Mouse (Mus musculus): ENCODE results near the gene Cd101. TPM values are rescaled to one million over a fixed set of nuclear protein-coding genes. Genes with fewer than 3 reads are reported as not detected.

Cd101 gene
- under 1 TPM in 1 of 4 experiments, not detected in 3; 0.24 TPM for total RNA-seq (2022)

DNA sequence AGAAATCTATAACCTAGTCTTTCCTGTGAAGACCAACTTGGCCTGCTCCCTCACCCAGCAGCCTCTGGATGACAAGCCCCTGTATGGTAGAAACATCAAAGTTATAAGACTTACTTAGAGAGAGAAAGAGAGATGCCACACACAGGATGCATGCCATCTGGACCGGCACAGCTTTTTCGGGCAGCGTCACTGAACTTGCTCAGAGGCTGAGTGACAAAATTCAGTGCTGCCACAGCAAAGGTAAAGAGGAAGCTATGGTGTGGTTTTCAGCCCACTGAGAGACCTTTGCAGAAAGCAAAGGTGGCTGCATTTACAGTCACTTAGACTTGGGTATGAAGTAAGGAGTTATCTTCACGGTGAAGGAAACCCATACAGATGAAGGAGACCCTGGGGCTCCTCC is at the start of gene Cd101:
TSS of gene Cd101 (minus strand) at position 218 of the 400 bp plus-strand sequence.
- no peak for DNase-seq (ENCODE audit: low spot score in 2 of 2)

DNA sequence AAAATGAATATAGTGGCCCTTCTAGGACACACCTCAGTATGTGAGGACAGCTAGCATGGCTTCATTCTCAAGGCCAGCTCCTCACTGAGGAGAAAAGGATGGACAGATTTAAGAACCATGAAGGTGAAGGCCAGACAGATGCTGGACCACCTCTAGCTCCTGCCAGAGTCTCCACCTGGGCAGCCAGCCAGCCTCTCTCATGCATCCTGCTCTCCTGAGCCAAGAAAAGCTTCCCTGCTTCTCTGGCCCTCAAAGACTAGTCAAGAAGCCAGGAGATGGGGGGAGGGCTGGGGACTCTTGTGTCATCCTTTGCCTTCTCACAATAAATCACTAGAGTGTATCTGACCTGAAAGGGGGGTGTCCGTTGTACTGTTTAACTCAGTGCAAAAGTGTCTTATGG is 49.0 kb upstream of the Cd101 start:
- DNase-seq (ENCODE audit: low spot score in 2 of 2), result peak in 1 of 2 experiments; percentile 31

GRCm38 (mm10) chr3:101077710-101078100 is 48.3 kb upstream of the Cd101 start:
- no peak for DNase-seq (ENCODE audit: low spot score in 2 of 2)

DNA sequence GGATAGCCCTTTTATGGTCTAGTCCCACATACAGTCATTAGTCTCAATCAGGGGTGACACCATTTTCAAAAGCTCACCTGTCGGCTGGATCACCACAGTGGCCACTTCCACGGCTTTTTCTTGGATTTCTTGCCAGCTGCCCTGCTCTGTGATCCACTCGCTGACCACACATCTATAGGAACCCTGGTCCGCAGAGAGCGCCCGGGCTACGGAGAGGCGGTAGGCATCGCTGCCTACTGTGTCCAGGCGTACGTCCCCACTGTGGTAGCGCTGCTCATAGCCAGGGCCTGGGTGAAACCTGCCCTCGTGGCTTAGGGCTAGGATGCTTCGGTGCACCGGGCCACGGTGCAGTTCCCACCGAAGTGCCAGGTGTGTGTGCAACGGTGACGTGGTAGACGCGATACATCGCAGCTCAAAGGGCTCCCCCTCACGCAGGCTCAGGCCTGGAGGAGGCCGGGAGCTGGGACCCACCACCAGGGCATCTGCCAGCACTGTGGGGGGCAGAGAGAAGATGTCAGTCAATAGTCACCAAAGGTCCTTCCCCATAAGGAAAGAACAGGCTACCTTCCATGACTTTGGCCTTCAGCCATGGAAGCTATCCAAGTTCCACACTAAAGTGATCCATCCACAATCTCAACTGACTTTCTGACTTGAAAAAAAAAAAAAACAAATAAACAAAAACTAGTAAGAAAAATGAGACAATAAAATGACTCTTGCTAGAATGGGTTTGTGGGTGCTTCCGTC is 47.8 kb upstream of the Cd101 start:
- no peak for DNase-seq (ENCODE audit: low spot score in 2 of 2)

GRCm38 (mm10) chr3:101075866-101076265 is 46.5 kb upstream of the Cd101 start:
- no peak for DNase-seq (ENCODE audit: low spot score in 2 of 2)

DNA sequence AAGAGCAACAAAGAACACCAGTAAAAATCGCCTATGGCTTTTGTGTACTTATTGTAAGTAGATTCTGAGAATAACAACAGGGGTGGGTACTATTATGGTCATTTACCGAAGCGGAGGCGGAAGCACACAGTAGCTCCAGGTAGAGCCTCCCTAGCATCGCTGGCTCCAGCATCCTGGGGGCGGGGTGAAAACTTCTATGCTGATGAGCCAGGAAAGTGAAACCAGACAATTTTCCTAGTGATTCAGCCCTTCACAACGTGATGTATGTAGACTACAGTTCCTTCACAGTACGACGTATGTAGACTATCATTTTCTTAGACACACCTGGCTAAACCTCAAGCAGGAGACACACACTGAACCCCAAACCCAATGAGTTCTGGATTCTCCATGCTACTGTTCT is 44.0 kb upstream of the Cd101 start:
- no peak for DNase-seq (ENCODE audit: low spot score in 2 of 2)

GRCm38 (mm10) chr3:101072506-101073215 is 43.3 kb upstream of the Cd101 start:
- DNase-seq (ENCODE audit: low spot score in 2 of 2), result no peak

DNA sequence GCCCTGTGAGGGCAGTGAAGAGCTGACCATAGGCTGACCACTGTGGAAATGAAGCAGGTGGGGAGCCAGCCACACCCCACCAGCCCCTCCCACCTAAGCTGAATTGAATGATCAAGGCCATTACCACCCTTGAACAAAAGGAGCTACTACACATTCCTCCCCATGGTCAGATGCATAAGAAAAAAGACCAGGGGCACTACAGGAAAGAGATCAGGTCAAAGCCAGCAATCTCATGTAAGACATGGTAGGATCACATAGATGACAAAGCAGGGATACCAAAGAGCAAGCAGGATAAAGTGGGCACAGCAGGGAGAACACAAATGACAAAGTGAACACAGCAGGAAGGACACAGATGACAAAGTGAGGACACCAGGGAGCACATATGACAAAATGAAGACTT is 42.2 kb upstream of the Cd101 start:
- DNase-seq (ENCODE audit: low spot score in 2 of 2), result no peak

DNA sequence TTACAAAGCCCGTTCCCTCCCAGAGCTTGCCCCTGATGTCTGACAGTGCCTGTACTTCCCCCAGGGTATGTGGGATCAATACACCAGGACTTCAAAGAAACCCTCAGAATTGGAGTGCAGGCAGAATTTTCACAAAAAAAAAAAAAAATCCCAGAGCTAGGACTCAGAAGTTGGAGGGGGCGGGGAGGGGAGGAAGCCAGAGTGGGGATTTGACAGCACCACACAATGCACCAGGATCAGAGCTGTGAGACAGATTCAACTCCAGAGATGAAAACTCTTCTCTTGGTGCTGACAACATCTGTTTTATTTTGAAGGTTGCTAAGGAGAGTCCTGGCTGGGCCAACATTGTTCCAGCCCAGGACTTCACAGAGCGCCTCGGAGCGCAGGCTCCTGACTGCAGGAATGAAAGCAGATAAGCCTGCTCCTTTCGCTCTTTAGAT is 41.5 kb upstream of the Cd101 start:
- DNase-seq (ENCODE audit: low spot score in 2 of 2), result no peak

DNA sequence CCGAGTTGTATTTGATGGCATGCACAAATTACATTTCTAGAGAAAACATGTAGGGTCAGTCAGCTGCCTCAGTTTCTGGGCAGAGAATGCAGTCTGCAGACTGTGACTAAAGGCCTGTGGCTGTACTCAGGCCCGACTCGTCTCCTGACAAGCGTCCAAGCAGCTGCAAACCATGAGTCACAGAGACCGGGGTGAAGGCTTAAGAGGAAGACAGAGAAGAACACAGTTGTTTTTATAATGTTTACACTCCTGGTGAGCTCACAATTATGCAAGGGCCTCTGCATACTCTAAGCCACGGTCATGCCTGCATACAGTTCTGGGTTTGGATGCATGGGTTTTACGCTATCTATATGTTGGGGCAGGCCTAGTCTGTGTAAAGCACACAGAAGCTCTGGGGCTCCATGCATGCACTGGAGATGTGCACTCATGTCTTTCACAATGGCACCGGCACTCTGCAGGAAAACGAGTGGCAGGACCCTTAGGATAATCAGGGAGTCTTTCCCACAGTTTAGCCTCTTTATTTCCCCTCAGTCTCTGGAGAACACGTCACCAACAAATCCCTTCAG is 41.0 kb upstream of the Cd101 start:
- DNase-seq (ENCODE audit: low spot score in 2 of 2), result peak; percentile 31 to 66

DNA sequence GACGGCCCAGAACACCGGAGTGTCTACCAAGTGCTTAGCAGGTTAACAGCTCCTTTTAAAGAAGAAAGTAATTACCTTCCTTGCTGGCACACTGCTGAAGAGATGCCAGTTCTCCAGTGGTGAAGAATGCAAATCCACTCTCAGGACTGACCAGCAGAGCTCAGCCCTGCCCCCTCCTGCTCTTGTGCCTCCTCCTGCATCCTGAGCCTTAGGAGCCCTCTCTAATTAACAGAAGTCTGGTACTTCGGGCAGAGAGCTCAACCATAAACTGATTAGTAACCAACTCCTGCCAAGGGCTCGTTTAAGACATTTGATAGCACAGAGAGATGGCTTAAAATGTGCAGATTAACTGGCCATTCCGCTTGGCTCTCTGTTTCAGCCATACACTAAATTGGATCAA is 39.3 kb upstream of the Cd101 start:
- no peak for DNase-seq (ENCODE audit: low spot score in 2 of 2)

DNA sequence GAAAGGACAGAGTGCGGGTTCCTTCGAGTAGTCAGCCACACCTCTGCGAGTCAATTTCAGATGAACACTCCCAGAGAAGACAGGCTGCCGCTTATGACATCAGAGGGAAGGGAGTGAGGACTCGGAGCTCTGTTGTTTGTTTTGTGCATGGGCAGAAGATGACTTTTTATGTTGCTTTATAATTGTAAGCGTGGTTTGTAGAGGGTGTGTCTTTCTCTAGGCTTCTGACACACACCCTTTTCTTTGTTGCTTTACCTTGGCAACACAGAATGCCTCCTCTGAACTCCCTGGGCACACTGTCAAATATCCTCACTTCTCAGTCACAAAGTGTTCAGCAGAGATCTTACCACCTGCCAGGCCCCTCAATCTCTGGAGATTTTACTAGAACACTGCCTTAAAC is 36.8 kb upstream of the Cd101 start:
- no peak for DNase-seq (ENCODE audit: low spot score in 2 of 2)

DNA sequence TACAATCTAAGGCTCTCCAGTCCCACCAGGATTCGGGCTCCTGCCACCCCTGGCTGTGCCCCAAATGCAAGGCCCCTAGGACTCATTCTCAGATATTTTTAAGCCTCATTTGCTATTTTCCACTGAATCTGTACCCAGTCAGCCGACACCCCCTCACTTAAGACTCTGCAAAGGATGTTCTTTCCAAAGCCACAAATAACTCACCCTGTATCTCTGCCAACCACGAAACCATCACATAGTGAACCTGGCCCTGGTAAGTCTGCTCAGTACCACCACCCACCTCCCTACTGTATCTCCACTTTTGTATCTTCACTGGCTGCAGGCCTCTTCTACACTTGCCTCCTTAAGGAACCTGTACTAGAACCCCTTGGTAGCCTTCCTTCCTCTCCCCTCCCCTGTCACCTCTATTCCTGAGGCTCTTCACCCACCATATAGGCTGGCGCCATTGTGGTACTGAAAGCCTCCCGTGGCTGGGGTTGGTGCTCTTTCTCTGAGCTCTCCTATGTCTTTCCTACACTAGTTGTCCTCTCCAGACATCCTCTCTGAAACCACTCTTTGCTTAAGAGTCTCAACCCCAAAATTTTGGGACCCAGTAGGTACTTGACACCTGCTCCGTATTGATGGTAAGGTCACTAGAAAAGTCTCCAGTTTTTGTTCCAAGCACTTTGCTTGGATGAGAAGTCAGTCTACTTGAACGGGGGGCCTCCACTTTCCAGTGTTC is 32.7 kb upstream of the Cd101 start:
- no peak for DNase-seq (ENCODE audit: low spot score in 2 of 2)

- no peak for DNase-seq (ENCODE audit: low spot score in 2 of 2)
Measured at GRCm38 (mm10) chr3:101059214-101059613, 29.9 kb upstream of the Cd101 start.

GRCm38 (mm10) chr3:101058203-101058602 is 28.8 kb upstream of the Cd101 start:
- no peak for DNase-seq (ENCODE audit: low spot score in 2 of 2)

- no peak for DNase-seq (ENCODE audit: low spot score in 2 of 2)
Measured at GRCm38 (mm10) chr3:101055216-101055615, 25.9 kb upstream of the Cd101 start.

GRCm38 (mm10) chr3:101051601-101052000 is 22.2 kb upstream of the Cd101 start:
- DNase-seq (ENCODE audit: low spot score in 2 of 2), result no peak

DNA sequence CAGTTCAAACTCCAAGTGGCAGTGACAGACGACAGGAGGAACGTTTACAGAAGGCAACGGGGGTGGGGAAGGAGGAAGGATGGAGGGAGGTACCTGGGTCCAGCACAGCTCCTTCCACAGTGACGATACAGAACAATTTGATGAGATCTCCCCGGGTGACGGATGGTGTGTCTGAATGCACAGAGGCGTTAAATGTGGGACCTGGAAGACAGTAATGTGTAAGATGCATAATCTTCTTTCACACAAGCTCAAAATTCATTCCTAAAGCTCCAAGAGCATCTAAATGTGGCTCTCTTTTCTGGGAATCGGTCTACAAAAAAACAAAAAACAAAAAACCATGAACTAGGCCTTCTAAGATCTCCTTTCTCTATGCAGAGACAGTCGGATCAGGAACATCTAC is 20.6 kb upstream of the Cd101 start:
- no peak for DNase-seq (ENCODE audit: low spot score in 2 of 2)

DNA sequence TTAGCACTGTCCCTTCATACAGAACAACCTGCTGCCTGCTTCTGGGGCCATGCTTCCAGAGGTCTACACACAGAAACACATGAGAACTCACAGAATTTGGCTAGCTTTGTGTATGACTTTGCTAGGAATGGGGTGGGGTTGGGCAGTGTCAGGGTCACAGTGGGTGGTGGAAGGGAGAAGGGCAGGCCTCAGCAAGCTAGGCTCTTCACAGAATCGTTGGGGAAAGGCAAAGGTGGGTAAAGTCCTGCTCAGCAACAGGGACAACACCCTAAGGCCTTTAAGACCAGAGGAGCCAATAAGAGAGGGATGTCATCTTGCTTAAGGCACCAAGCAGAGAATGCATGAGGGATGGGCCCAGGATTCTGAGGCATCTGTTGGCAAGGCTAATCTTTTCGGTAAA is 19.4 kb upstream of the Cd101 start:
- DNase-seq (ENCODE audit: low spot score in 2 of 2), result no peak

DNA sequence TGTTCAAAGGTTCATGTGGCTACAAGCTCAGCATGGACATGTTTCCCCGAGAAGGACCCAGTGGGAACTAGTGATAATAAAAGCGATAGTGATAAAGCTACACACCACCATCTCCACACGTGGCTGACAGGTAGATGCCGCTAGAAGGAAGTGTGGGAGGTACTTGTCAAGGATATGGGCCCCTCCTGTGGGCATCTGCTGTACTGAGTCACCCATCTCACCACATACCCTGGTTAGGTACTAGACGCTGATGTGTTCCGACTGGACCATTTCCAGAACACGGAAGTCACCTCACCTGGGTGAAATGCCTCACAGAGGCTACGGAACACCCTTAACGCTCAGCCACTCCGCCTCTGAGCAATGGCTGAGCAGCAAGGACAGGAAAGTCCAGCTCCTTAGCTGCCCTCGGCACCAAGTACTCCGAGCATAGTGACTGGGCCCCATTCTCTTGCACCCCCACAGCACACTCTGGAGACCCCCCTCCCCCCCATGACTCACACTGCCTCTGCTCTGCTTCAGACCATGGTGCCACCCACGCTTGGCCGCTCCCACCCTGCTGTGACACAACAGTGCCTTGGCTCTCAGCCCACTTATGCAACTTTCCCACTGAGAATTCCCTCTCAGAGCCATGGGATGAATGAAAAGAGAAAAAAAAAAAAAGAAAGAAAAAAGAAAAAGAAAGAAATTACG is 18.4 kb upstream of the Cd101 start:
- peak; percentile 59 to 70 for DNase-seq (ENCODE audit: low spot score in 2 of 2)

DNA sequence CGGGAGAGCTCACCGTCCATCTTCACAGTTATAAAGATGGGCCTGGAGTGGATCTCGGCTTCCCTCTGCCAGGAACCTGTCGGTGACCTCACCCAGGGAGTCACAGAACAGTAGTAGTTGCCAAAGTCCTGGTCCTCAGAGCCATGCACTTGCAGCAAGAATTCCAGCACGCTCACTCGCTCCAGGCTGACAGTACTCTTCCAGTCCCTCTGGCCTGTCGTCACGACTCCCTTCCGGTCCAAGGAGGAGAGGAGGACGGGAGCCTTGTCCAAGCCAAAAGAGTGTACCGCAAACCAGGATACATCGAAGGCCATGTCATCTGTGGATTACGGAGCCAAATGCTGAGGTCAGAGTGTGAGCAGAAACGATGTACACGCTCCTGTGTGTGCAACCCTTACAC is 16.1 kb upstream of the Cd101 start:
- peak; percentile 70 to 75 for DNase-seq (ENCODE audit: low spot score in 2 of 2)
